Mouse (Mus musculus): ENCODE data around the gene Tln1. TPM values are rescaled to one million over a fixed set of nuclear protein-coding genes. Genes with fewer than 3 reads are reported as not detected.

Tln1 gene
- polyA plus RNA-seq, 1 experiment from 2014 or later, result 73.9 TPM

- Histone ChIP-seq H3K4me3 (no peak overlapping the region), H3K9ac (no peak overlapping the region), H3K27me3 (no peaks in the 10 kb centered on the region), H3K9me3 (no peaks in the 10 kb centered on the region), H3K4me1 (no peaks in the 10 kb centered on the region), H3K36me3 (peaks cover 71% of the 10 kb centered on the region), H3K27ac (no peak overlapping the region), H3K4me2 (replicated peaks) (no peak overlapping the region)
- 82% methylated on average over 9 of the region's 9 CpGs for WGBS
- no peak for ATAC-seq (ENCODE audit: insufficient number of reproducible peaks, insufficient read depth, low FRiP score, low TSS enrichment)
These were observed 29.2 kb downstream of the Tln1 start for GRCm38 (mm10) chr4:43533270-43533669.

DNA sequence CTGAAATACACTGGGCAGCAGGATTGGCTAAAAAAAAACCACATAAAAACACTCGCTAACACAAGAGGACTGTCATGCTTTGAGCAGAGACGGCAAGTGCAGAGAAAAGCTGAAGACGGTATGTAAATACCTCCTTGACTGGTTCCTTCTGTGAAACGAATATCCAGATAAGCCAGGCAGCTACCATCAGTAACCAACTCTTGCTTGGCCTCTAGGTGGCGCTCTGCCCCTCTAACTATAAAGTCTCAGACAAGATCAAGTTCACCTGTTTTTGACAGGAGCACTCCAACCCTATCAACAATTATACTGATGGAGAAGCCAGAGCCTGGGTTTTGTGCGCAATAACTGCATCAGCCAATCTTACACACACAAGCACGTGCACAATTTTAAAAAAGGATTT is 31.9 kb downstream of the Tln1 start:
- WGBS, result 26% methylated on average over 7 of the region's 7 CpGs
- Histone ChIP-seq H3K27me3 (peaks cover under 1% of the 10 kb centered on the region), H3K27ac (no peak overlapping the region), H3K36me3 (peaks cover 46% of the 10 kb centered on the region), H3K4me3 (no peak overlapping the region), H3K4me2 (replicated peaks) (no peak overlapping the region), H3K4me1 (no peaks in the 10 kb centered on the region), H3K9ac (no peak overlapping the region), H3K9me3 (no peaks in the 10 kb centered on the region)
- ATAC-seq (ENCODE audit: insufficient number of reproducible peaks, insufficient read depth, low FRiP score, low TSS enrichment), result no peak

- ATAC-seq (ENCODE audit: insufficient number of reproducible peaks, insufficient read depth, low FRiP score, low TSS enrichment), result no peak
- H3K9me3 ChIP-seq, result no peaks in the 10 kb centered on the region
- WGBS, result 73% methylated on average over 8 of the region's 8 CpGs
- H3K4me2 ChIP-seq (replicated peaks), result no peak overlapping the region
- peaks cover 4% of the 10 kb centered on the region for H3K27me3 ChIP-seq
- H3K4me1 ChIP-seq, result no peaks in the 10 kb centered on the region
- H3K27ac ChIP-seq, result 0 out of 2 replicates have a peak overlapping the region, but pooled peaks have one; percentile 41
- H3K9ac ChIP-seq, result no peak overlapping the region
- peaks cover 41% of the 10 kb centered on the region for H3K36me3 ChIP-seq
- H3K4me3 ChIP-seq, result no peak overlapping the region
These were observed 32.4 kb downstream of the Tln1 start for GRCm38 (mm10) chr4:43530081-43530501.

DNA sequence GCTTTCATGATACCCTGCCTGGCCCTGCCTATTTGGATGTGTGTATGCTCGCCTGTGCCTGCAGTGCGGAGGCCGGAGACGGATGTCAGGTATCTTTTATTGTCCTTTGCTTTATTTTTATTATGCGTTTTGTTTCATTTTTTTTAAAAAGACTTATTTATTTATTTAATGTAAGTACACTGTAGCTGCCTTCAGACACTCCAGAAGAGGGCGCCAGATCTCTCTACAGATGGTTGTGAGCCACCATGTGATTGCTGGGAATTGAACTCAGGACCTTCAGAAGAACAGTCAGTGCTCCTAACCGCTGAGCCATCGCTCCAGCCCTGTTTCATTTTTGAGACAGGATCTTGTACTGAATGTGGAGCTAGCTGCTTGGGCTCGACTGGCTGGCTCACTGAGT is 34.0 kb downstream of the Tln1 start:
- Histone ChIP-seq H3K4me2 (replicated peaks) (no peak overlapping the region), H3K36me3 (peaks cover 25% of the 10 kb centered on the region), H3K27ac (no peak overlapping the region), H3K4me1 (peaks cover 11% of the 10 kb centered on the region), H3K27me3 (peaks cover 18% of the 10 kb centered on the region), H3K4me3 (no peak overlapping the region), H3K9ac (no peak overlapping the region), H3K9me3 (no peaks in the 10 kb centered on the region)
- WGBS, result 80% methylated on average over 9 of the region's 9 CpGs
- ATAC-seq (ENCODE audit: insufficient number of reproducible peaks, insufficient read depth, low FRiP score, low TSS enrichment), result no peak

- Histone ChIP-seq H3K9me3 (no peaks in the 10 kb centered on the region), H3K4me3 (no peak overlapping the region), H3K9ac (no peak overlapping the region), H3K4me1 (peaks cover 16% of the 10 kb centered on the region), H3K27me3 (peaks cover 23% of the 10 kb centered on the region), H3K36me3 (peaks cover 19% of the 10 kb centered on the region), H3K27ac (no peak overlapping the region), H3K4me2 (replicated peaks) (no peak overlapping the region)
- ATAC-seq (ENCODE audit: insufficient number of reproducible peaks, insufficient read depth, low FRiP score, low TSS enrichment), result no peak
- WGBS, result 66% methylated on average over 5 of the region's 5 CpGs
These were observed 34.6 kb downstream of the Tln1 start for GRCm38 (mm10) chr4:43527880-43528279.

- H3K36me3 ChIP-seq, result peaks cover 12% of the 10 kb centered on the region; the same call in 1 of the 2 replicates
- H3K27me3 ChIP-seq, result peaks cover 26% of the 10 kb centered on the region
- 12% methylated on average over 6 of the region's 6 CpGs for WGBS
- peak overlapping the region; percentile 2; the same call in 1 of the 2 replicates for H3K4me3 ChIP-seq
- peak overlapping the region; percentile 37 for H3K4me2 ChIP-seq (replicated peaks)
- no peak overlapping the region for H3K9ac ChIP-seq
- peaks cover 41% of the 10 kb centered on the region for H3K4me1 ChIP-seq
- no peak for ATAC-seq (ENCODE audit: insufficient number of reproducible peaks, insufficient read depth, low FRiP score, low TSS enrichment)
- H3K9me3 ChIP-seq, result no peaks in the 10 kb centered on the region
- no peak overlapping the region for H3K27ac ChIP-seq
These were observed 42.5 kb downstream of the Tln1 start for GRCm38 (mm10) chr4:43519956-43520355.

DNA sequence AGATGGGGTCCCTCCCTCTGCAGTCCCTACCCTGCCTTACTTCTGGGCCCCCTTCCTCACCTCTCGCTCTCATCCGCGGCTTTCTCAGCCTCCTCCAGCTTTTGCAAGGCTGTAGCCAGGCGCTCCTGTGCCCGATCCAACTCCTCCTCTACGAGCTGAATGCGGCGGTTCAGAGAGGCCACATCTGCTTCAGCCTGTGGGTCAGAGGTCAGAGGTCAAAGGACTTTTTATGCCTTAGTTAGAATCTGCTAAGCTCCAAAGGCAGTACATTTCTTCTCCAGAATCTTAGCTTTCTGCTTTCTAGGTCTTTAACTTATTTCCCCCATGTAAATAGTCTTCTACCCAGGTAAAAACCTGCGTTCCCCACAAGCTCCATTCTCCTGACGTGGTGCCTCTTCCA is 42.9 kb downstream of the Tln1 start:
- H3K36me3 ChIP-seq, result peaks cover 12% of the 10 kb centered on the region; the same call in 1 of the 2 replicates
- H3K9me3 ChIP-seq, result no peaks in the 10 kb centered on the region
- H3K4me2 ChIP-seq (replicated peaks), result peak overlapping the region; percentile 37
- no peak overlapping the region for H3K27ac ChIP-seq
- peaks cover 22% of the 10 kb centered on the region for H3K27me3 ChIP-seq
- peak overlapping the region; percentile 2; the same call in 1 of the 2 replicates for H3K4me3 ChIP-seq
- WGBS, result 18% methylated on average over 10 of the region's 10 CpGs
- H3K9ac ChIP-seq, result no peak overlapping the region
- peaks cover 41% of the 10 kb centered on the region for H3K4me1 ChIP-seq
- no peak for ATAC-seq (ENCODE audit: insufficient number of reproducible peaks, insufficient read depth, low FRiP score, low TSS enrichment)

- H3K36me3 ChIP-seq, result peaks cover 12% of the 10 kb centered on the region; the same call in 1 of the 2 replicates
- no peak overlapping the region for H3K27ac ChIP-seq
- H3K4me1 ChIP-seq, result peaks cover 13% of the 10 kb centered on the region; the same call in 1 of the 2 replicates
- H3K4me2 ChIP-seq (replicated peaks), result no peak overlapping the region
- no peak overlapping the region for H3K4me3 ChIP-seq
- no peak overlapping the region for H3K9ac ChIP-seq
- ATAC-seq (ENCODE audit: insufficient number of reproducible peaks, insufficient read depth, low FRiP score, low TSS enrichment), result no peak
- H3K27me3 ChIP-seq, result peaks cover 3% of the 10 kb centered on the region; the same call in 1 of the 2 replicates
- no peaks in the 10 kb centered on the region for H3K9me3 ChIP-seq
- 74% methylated on average over 11 of the region's 11 CpGs for WGBS
These were observed 46.5 kb downstream of the Tln1 start for GRCm38 (mm10) chr4:43515764-43516708.

DNA sequence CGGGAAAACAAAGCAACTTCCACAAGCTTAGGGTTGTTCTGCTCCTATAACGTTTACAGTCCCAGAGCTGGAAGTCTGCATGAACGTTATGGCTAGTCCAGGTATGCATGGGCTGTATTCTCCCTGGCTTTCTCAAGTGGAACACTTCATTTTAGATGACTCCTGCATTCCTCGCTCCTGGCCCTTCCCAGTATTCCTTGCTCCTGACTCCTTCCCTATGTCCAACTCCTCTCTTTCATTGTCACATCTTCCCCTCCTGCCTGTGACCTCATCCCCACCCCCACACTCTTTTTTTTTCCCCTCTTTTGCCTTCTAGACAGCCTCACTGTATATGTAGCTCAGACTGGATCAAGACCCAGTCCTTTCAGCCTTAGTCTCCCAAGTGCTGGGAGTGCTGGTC is 48.7 kb downstream of the Tln1 start:
- Histone ChIP-seq H3K9ac (no peak overlapping the region), H3K9me3 (no peaks in the 10 kb centered on the region), H3K27ac (no peak overlapping the region), H3K4me2 (replicated peaks) (no peak overlapping the region), H3K36me3 (peaks cover 9% of the 10 kb centered on the region; the same call in 1 of the 2 replicates), H3K27me3 (no peaks in the 10 kb centered on the region), H3K4me1 (peaks cover 16% of the 10 kb centered on the region; the same call in 1 of the 2 replicates), H3K4me3 (no peak overlapping the region)
- WGBS, result 81% methylated on average over 4 of the region's 4 CpGs
- ATAC-seq (ENCODE audit: insufficient number of reproducible peaks, insufficient read depth, low FRiP score, low TSS enrichment), result no peak

DNA sequence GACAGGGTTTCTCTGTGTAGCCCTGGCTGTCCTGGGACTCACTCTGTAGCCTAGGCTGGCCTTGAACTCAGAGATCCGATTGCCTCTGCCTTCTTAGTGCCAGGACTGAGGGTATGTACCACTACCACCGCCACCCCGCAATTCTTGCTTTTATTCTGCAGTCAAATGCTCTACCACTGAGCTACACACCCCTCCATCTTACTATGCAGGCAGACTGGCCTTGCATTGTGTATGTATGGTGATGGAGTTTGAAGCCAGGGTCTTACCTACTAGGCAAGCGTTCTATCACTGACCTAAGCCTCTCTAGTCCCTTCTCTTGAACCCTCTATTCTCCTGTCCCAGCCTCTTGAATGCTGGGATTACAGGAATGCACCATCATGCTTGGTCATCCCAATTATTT is 49.2 kb downstream of the Tln1 start:
- H3K4me1 ChIP-seq, result peaks cover 16% of the 10 kb centered on the region
- H3K27ac ChIP-seq, result no peak overlapping the region
- peaks cover 9% of the 10 kb centered on the region; the same call in 1 of the 2 replicates for H3K36me3 ChIP-seq
- no peak overlapping the region for H3K4me2 ChIP-seq (replicated peaks)
- no peak for ATAC-seq (ENCODE audit: insufficient number of reproducible peaks, insufficient read depth, low FRiP score, low TSS enrichment)
- no peak overlapping the region for H3K4me3 ChIP-seq
- H3K27me3 ChIP-seq, result no peaks in the 10 kb centered on the region
- no peaks in the 10 kb centered on the region for H3K9me3 ChIP-seq
- H3K9ac ChIP-seq, result no peak overlapping the region
- whole genome bisulfite sequencing, result 82% methylated on average over 4 of the region's 4 CpGs

GRCm38 (mm10) chr4:43512653-43513052 is 49.8 kb downstream of the Tln1 start:
- Histone ChIP-seq H3K9me3 (no peaks in the 10 kb centered on the region), H3K4me2 (replicated peaks) (no peak overlapping the region), H3K27me3 (0 out of 2 replicates have a peak, but pooled peaks cover 4% of the 10 kb centered on the region), H3K9ac (no peak overlapping the region), H3K36me3 (peaks cover 9% of the 10 kb centered on the region; the same call in 1 of the 2 replicates), H3K27ac (no peak overlapping the region), H3K4me3 (no peak overlapping the region), H3K4me1 (peaks cover 22% of the 10 kb centered on the region)
- no peak for ATAC-seq (ENCODE audit: insufficient number of reproducible peaks, insufficient read depth, low FRiP score, low TSS enrichment)
- 52% methylated on average over 7 of the region's 7 CpGs for WGBS

All from embryonic facial prominence, embryonic 12.5 days (tissue).